Mouse (Mus musculus) retina, embryonic 14.5 days (tissue): ENCODE data around the gene Hdgfl2.

ENCODE experiments used
- DNase-seq: peaks from one replicate; pipeline ENCODE4 v3.0.0-alpha.2; 2015; ENCODE audit warnings: low spot score

The Hdgfl2 gene

GRCm38 (mm10) chr17:56078880-56079795, at the start of gene Hdgfl2:
TSS of gene Hdgfl2 (plus strand) at chr17:56079634.
- DNase-seq = peak; percentile 100

- no peak for DNase-seq
Observed at GRCm38 (mm10) chr17:56030238-56030870, 49.1 kb upstream of the Hdgfl2 start.

- DNase-seq = no peak
Observed at GRCm38 (mm10) chr17:56030919-56031318, 48.5 kb upstream of the Hdgfl2 start.

GRCm38 (mm10) chr17:56031431-56031830, 48.0 kb upstream of the Hdgfl2 start:
- no peak for DNase-seq

GRCm38 (mm10) chr17:56032127-56032733, 47.2 kb upstream of the Hdgfl2 start:
- DNase-seq = no peak

- DNase-seq = no peak
Observed at GRCm38 (mm10) chr17:56032831-56033230, 46.6 kb upstream of the Hdgfl2 start.

GRCm38 (mm10) chr17:56034040-56034725, 45.3 kb upstream of the Hdgfl2 start:
- no peak for DNase-seq

GRCm38 (mm10) chr17:56034726-56035100, 44.7 kb upstream of the Hdgfl2 start:
- no peak for DNase-seq

- DNase-seq = no peak
Observed at GRCm38 (mm10) chr17:56035216-56035615, 44.2 kb upstream of the Hdgfl2 start.

- peak; percentile 99 for DNase-seq
Observed at GRCm38 (mm10) chr17:56036176-56036900, 43.1 kb upstream of the Hdgfl2 start, which contains the start of gene Sh3gl1. TSS of gene Sh3gl1 (minus strand) at chr17:56036635.

GRCm38 (mm10) chr17:56036901-56037287, 42.5 kb upstream of the Hdgfl2 start:
- DNase-seq = no peak

- no peak for DNase-seq
Observed at GRCm38 (mm10) chr17:56038583-56039261, 40.7 kb upstream of the Hdgfl2 start.

GRCm38 (mm10) chr17:56039345-56039744, 40.1 kb upstream of the Hdgfl2 start:
- no peak for DNase-seq

GRCm38 (mm10) chr17:56040030-56040856, 39.2 kb upstream of the Hdgfl2 start, which contains the start of gene Chaf1a:
TSS of gene Chaf1a (plus strand) at chr17:56040439.
- peak; percentile 99 for DNase-seq

- DNase-seq = no peak
Observed at GRCm38 (mm10) chr17:56040857-56041163, 38.6 kb upstream of the Hdgfl2 start.

- DNase-seq = no peak
Observed at GRCm38 (mm10) chr17:56051369-56051768, 28.1 kb upstream of the Hdgfl2 start.

- DNase-seq = no peak
Observed at GRCm38 (mm10) chr17:56054938-56055337, 24.5 kb upstream of the Hdgfl2 start.

GRCm38 (mm10) chr17:56055945-56056678, 23.3 kb upstream of the Hdgfl2 start:
- no peak for DNase-seq

GRCm38 (mm10) chr17:56057381-56058120, 21.9 kb upstream of the Hdgfl2 start:
- no peak for DNase-seq
